Comparison of ENCODE assay signal across 8 mouse cellular contexts in the genomic region with DNA sequence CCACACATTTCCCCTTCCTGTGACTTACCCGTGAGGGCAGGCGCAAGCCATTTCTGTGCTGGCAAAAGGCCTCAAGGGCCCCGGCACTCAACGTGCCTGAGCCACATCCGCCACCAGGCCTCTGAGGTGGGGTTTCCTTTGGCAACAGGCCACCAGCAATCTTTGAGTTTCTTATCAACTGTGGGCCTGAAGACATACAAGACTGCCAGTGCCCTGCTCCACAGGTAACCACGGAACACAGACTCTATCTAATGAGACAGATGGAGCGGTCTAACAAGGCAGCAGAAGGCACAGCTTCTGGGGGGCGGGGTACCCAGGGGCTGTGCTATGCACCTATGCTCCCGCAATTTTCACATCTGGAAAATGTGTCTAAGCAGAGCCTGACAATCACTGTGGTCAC. TPM values are rescaled to one million over a fixed set of nuclear protein-coding genes. Genes with fewer than 3 reads are reported as not detected.
DNase-seq lines count a peak whose midpoint lies in the region; ATAC-seq and TF ChIP-seq lines count a peak whose summit lies in the region.

No protein-coding gene starts in this region.

- no peak for ATAC-seq in midbrain, embryonic 11.5 days (ENCODE audit: low FRiP score)
- no peak for ATAC-seq in midbrain, embryonic 13.5 days
- 0 out of 2 replicates have a peak, but pooled peaks have one; percentile 39 for ATAC-seq in heart, embryonic 12.5 days (ENCODE audit: insufficient number of reproducible peaks, low FRiP score)
- ATAC-seq in midbrain, postnatal 0 days (ENCODE audit: low FRiP score): no peak

- no peaks in the 10 kb centered on the region for H3K9me3 ChIP-seq in midbrain, embryonic 11.5 days (ENCODE audit: control insufficient read depth, low read length)
- H3K9me3 ChIP-seq in midbrain, embryonic 13.5 days: no peaks in the 10 kb centered on the region
- H3K9me3 ChIP-seq in heart, embryonic 12.5 days (replicated peaks): peaks cover 7% of the 10 kb centered on the region; the same call in 1 of the 2 replicates
- H3K9me3 ChIP-seq in midbrain, postnatal 0 days (ENCODE audit: low read length): no peaks in the 10 kb centered on the region

- TF ChIP-seq POLR2A in liver, adult 2 months (IDR thresholded peaks at IDR 0.05; ENCODE audit: extremely low read depth, insufficient read depth, low read length): no peak

- H3K4me1 ChIP-seq in midbrain, embryonic 11.5 days (ENCODE audit: control insufficient read depth, insufficient read depth, low read length): no peaks in the 10 kb centered on the region
- H3K4me1 ChIP-seq in midbrain, embryonic 13.5 days (replicated peaks): peaks cover 7% of the 10 kb centered on the region
- H3K4me1 ChIP-seq in heart, embryonic 12.5 days (replicated peaks): peaks cover 18% of the 10 kb centered on the region
- no peaks in the 10 kb centered on the region for H3K4me1 ChIP-seq in liver, adult 2 months (ENCODE audit: control insufficient read depth, insufficient read depth, low read length)
- H3K4me1 ChIP-seq in midbrain, postnatal 0 days (ENCODE audit: insufficient read depth, low read length): no peaks in the 10 kb centered on the region

- 90% methylated on average over 9 of the region's 9 CpGs for WGBS in midbrain, embryonic 11.5 days
- WGBS in midbrain, embryonic 13.5 days: 87% methylated on average over 9 of the region's 9 CpGs
- 35% methylated on average over 9 of the region's 9 CpGs for WGBS in heart, embryonic 12.5 days
- WGBS in liver, adult 2 months: 73% methylated on average over 9 of the region's 9 CpGs
- WGBS in midbrain, postnatal 0 days: 76% methylated on average over 9 of the region's 9 CpGs

- H3K4me2 ChIP-seq in midbrain, embryonic 11.5 days: no peak overlapping the region
- no peak overlapping the region for H3K4me2 ChIP-seq in midbrain, embryonic 13.5 days (replicated peaks)
- 0 out of 2 replicates have a peak overlapping the region, but pooled peaks have one; percentile 2 for H3K4me2 ChIP-seq in heart, embryonic 12.5 days
- H3K4me2 ChIP-seq in midbrain, postnatal 0 days (ENCODE audit: low read depth, low read length, poor library complexity, severe bottlenecking): no peak overlapping the region

- H3K9ac ChIP-seq in midbrain, embryonic 11.5 days (ENCODE audit: low read length): no peak overlapping the region
- H3K9ac ChIP-seq in midbrain, embryonic 13.5 days (replicated peaks): no peak overlapping the region
- H3K9ac ChIP-seq in heart, embryonic 12.5 days: peak overlapping the region; percentile 50; the same call in 1 of the 2 replicates
- H3K9ac ChIP-seq in liver, adult 2 months (ENCODE audit: low read depth, low read length): no peak overlapping the region
- no peak overlapping the region for H3K9ac ChIP-seq in midbrain, postnatal 0 days (replicated peaks; ENCODE audit: low read length, poor library complexity, severe bottlenecking)

- intact Hi-C loops in left cerebral cortex, postnatal 36 days (cut with DNase I): no loop called here

- TF ChIP-seq CTCF in liver, adult 2 months (IDR thresholded peaks at IDR 0.05; ENCODE audit: low read depth, low read length): no peak
- no peak for TF ChIP-seq CTCF in midbrain, postnatal 0 days (IDR thresholded peaks at IDR 0.05)

- H3K27ac ChIP-seq in midbrain, embryonic 11.5 days (ENCODE audit: low read depth, low read length): no peak overlapping the region
- no peak overlapping the region for H3K27ac ChIP-seq in midbrain, embryonic 13.5 days
- peak overlapping the region; percentile 35; the same call in 1 of the 2 replicates for H3K27ac ChIP-seq in heart, embryonic 12.5 days (ENCODE audit: poor library complexity, severe bottlenecking)
- 0 out of 2 replicates have a peak overlapping the region, but pooled peaks have one; percentile 25 for H3K27ac ChIP-seq in liver, adult 2 months (replicated peaks; ENCODE audit: insufficient read depth, low read depth, low read length)
- H3K27ac ChIP-seq in midbrain, postnatal 0 days (ENCODE audit: low read depth, low read length): no peak overlapping the region

- peak; percentile 65 for DNase-seq in midbrain, embryonic 11.5 days (ENCODE audit: low spot score, missing footprints)
- no peak for DNase-seq in liver, adult 2 months (ENCODE audit: extremely low read depth, low read depth, low spot score)
- DNase-seq in spleen, adult 12 weeks (ENCODE audit: low spot score): peak; percentile 33
- DNase-seq in cerebellum, adult 11-12 months: no peak
- DNase-seq in midbrain, postnatal 0 days (ENCODE audit: low spot score): no peak
- DNase-seq in left cerebral cortex, postnatal 36 days (ENCODE audit: low spot score in 2 of 2): no peak

- no peaks in the 10 kb centered on the region for H3K27me3 ChIP-seq in midbrain, embryonic 11.5 days (ENCODE audit: control insufficient read depth, insufficient read depth, low read length)
- H3K27me3 ChIP-seq in midbrain, embryonic 13.5 days: no peaks in the 10 kb centered on the region
- no peaks in the 10 kb centered on the region; the same call in 1 of the 2 replicates for H3K27me3 ChIP-seq in heart, embryonic 12.5 days (replicated peaks)
- H3K27me3 ChIP-seq in liver, adult 2 months (ENCODE audit: control insufficient read depth, insufficient read depth, low read length): no peaks in the 10 kb centered on the region
- no peaks in the 10 kb centered on the region for H3K27me3 ChIP-seq in midbrain, postnatal 0 days (ENCODE audit: insufficient read depth, low read length)

- H3K4me3 ChIP-seq in midbrain, embryonic 11.5 days (ENCODE audit: low read depth, low read length): no peak overlapping the region
- no peak overlapping the region for H3K4me3 ChIP-seq in midbrain, embryonic 13.5 days (replicated peaks)
- no peak overlapping the region for H3K4me3 ChIP-seq in heart, embryonic 12.5 days
- no peak overlapping the region for H3K4me3 ChIP-seq in liver, adult 2 months (ENCODE audit: insufficient read depth, low read depth, low read length)
- H3K4me3 ChIP-seq in midbrain, postnatal 0 days (ENCODE audit: low read depth, low read length): no peak overlapping the region

- H3K79me2 ChIP-seq in liver, adult 2 months (ENCODE audit: control insufficient read depth, insufficient read depth, low read length): no peaks in the 10 kb centered on the region

- H3K36me3 ChIP-seq in midbrain, embryonic 11.5 days (ENCODE audit: control insufficient read depth, insufficient read depth, low read length): no peaks in the 10 kb centered on the region
- no peaks in the 10 kb centered on the region for H3K36me3 ChIP-seq in midbrain, embryonic 13.5 days
- H3K36me3 ChIP-seq in heart, embryonic 12.5 days: 0 out of 2 replicates have a peak, but pooled peaks cover 4% of the 10 kb centered on the region
- no peaks in the 10 kb centered on the region for H3K36me3 ChIP-seq in liver, adult 2 months (ENCODE audit: control insufficient read depth, insufficient read depth, low read length)
- no peaks in the 10 kb centered on the region for H3K36me3 ChIP-seq in midbrain, postnatal 0 days (ENCODE audit: insufficient read depth, low read length)

RNA-seq across cellular contexts. Expression of gene Rftn1, which starts 54.4 kb away (rescaled TPM):
- 3.5 and 4.3 TPM in 2 replicates for polyA plus RNA-seq in midbrain, embryonic 11.5 days (2014; fragmentation: Nextera tagmentation; extraction: Ambion mirVana)
- 10.9 and 12.2 TPM in 2 replicates for polyA plus RNA-seq in midbrain, embryonic 13.5 days (2015; fragmentation: Nextera tagmentation; extraction: Ambion mirVana)
- 24.2 and 26.6 TPM in 2 replicates for polyA plus RNA-seq in heart, embryonic 12.5 days (2016; fragmentation: Nextera tagmentation; extraction: Ambion mirVana)
- 3.1 and 3.9 TPM in 2 replicates for total RNA-seq in liver, adult 2 months (2014; rRNA removed)
- polyA plus RNA-seq in liver, adult 2 months (2012; rRNA removed): 1.6 and 2.6 TPM in 2 replicates
- 44.3 and 46.4 TPM in 2 replicates for total RNA-seq in midbrain, postnatal 0 days (2014; rRNA removed)
- polyA plus RNA-seq in midbrain, postnatal 0 days (2015; fragmentation: Nextera tagmentation; extraction: Ambion mirVana): 23.8 and 28.2 TPM in 2 replicates
- total RNA-seq in left cerebral cortex, postnatal 36 days (2021): 1 to 10 TPM; 7.4 to 8.5 TPM

Comparison
In these comparisons a context has a peak if more than half of its experiments do, and no peak if none do; other contexts are left out.
1. DNase-seq: peak in midbrain, embryonic 11.5 days (single experiment) and spleen, adult 12 weeks (single experiment); none in liver, adult 2 months (single experiment), cerebellum, adult 11-12 months (single experiment), midbrain, postnatal 0 days (single experiment) and left cerebral cortex, postnatal 36 days (0 of 2).
2. H3K27ac ChIP-seq: peak in heart, embryonic 12.5 days (single experiment) and liver, adult 2 months (single experiment); none in midbrain, embryonic 11.5 days (single experiment), midbrain, embryonic 13.5 days (single experiment) and midbrain, postnatal 0 days (single experiment).